In genomic region chr12:40134529-40134928, GRCm38 (mm10) we compare ENCODE assay signal across 9 mouse cellular contexts. TPM values are rescaled to one million over a fixed set of nuclear protein-coding genes. Genes with fewer than 3 reads are reported as not detected.
DNase-seq lines count a peak whose midpoint lies in the region; ATAC-seq lines count a peak whose summit lies in the region.
"Had no signal": no experiment of that assay in that cellular context is flagged by ENCODE, and none has a peak within 500 bp of the region (broad histone marks: within the 10 kb centered on the region; RNA-seq: fewer than 3 reads in every experiment).

No protein-coding gene starts in this region.

- peak overlapping the region; percentile 41 for H3K4me3 ChIP-seq in forebrain, embryonic 15.5 days
- peak overlapping the region; percentile 37; the same call in 1 of the 2 replicates for H3K4me3 ChIP-seq in liver, embryonic 13.5 days (replicated peaks)

- no peaks in the 10 kb centered on the region for H3K36me3 ChIP-seq in forebrain, embryonic 15.5 days
- no peaks in the 10 kb centered on the region for H3K36me3 ChIP-seq in liver, embryonic 13.5 days

- peaks cover 14% of the 10 kb centered on the region for H3K4me1 ChIP-seq in forebrain, embryonic 15.5 days
- peaks cover 8% of the 10 kb centered on the region for H3K4me1 ChIP-seq in liver, embryonic 13.5 days (replicated peaks)

- peak overlapping the region; percentile 77 for H3K4me2 ChIP-seq in forebrain, embryonic 15.5 days (replicated peaks)
- H3K4me2 ChIP-seq in liver, embryonic 13.5 days = peak overlapping the region; percentile 56

- H3K27ac ChIP-seq in forebrain, embryonic 15.5 days (replicated peaks) = no peak overlapping the region
- H3K27ac ChIP-seq in liver, embryonic 13.5 days = no peak overlapping the region

- 48% methylated on average over 11 of the region's 11 CpGs for WGBS in forebrain, embryonic 15.5 days
- 41% methylated on average over 11 of the region's 11 CpGs for WGBS in liver, embryonic 13.5 days (ENCODE audit: insufficient replicate concordance)

- DNase-seq in embryo, embryonic 10.5 days (ENCODE audit: low spot score) = peak; percentile 6
- DNase-seq in embryo, embryonic 11 days = no peak
- peak; percentile 42 for DNase-seq in CD4-positive helper T cell, adult 2 months (ENCODE audit: low read depth, low spot score)
- no peak for DNase-seq in liver, embryonic 13.5 days
- no peak for DNase-seq in ovary, postnatal 14 days (ENCODE audit: low spot score)
- no peak for DNase-seq in testis, postnatal 10 days (ENCODE audit: low spot score)

- ATAC-seq in forebrain, embryonic 15.5 days (replicated peaks) = no peak
- no peak for ATAC-seq in liver, embryonic 13.5 days (ENCODE audit: low read depth)
- no peak for ATAC-seq in erythroid progenitor cell, adult 5-6 weeks (replicated peaks; ENCODE audit: low FRiP score, poor library complexity, severe bottlenecking)

- H3K9ac ChIP-seq in forebrain, embryonic 15.5 days (replicated peaks) = no peak overlapping the region
- no peak overlapping the region for H3K9ac ChIP-seq in liver, embryonic 13.5 days

- peaks cover 8% of the 10 kb centered on the region; the same call in 1 of the 2 replicates for H3K27me3 ChIP-seq in forebrain, embryonic 15.5 days
- H3K27me3 ChIP-seq in liver, embryonic 13.5 days = peaks cover 41% of the 10 kb centered on the region

- no peaks in the 10 kb centered on the region for H3K9me3 ChIP-seq in forebrain, embryonic 15.5 days
- no peaks in the 10 kb centered on the region for H3K9me3 ChIP-seq in liver, embryonic 13.5 days (replicated peaks)

RNA-seq across cellular contexts. Expression of gene Scin, which starts 0.5 kb away (rescaled TPM):
- not detected in 2 replicates for polyA plus RNA-seq in forebrain, embryonic 15.5 days (2015; fragmentation: Nextera tagmentation; extraction: Ambion mirVana)
- 0.13 and 0.43 TPM in 2 replicates for polyA plus RNA-seq in liver, embryonic 13.5 days (2015; fragmentation: Nextera tagmentation; extraction: Ambion mirVana)
- 1.1 TPM in 1 of 2 replicates, not detected in the other for total RNA-seq in erythroid progenitor cell, adult 5-6 weeks (2015; ENCODE audit: low replicate concordance)
- not detected in 2 replicates for total RNA-seq in erythroid progenitor cell, adult 5-6 weeks (2017; ENCODE audit: low replicate concordance)
- polyA plus RNA-seq: C2C12 had no signal

Comparison
In these comparisons a context has a peak if more than half of its experiments do, and no peak if none do; other contexts are left out.
1. DNase-seq: peak in embryo, embryonic 10.5 days (single experiment) and CD4-positive helper T cell, adult 2 months (single experiment); none in embryo, embryonic 11 days (single experiment), liver, embryonic 13.5 days (single experiment), ovary, postnatal 14 days (single experiment) and testis, postnatal 10 days (single experiment).